Mouse (Mus musculus): ENCODE results near the gene St3gal4. TPM values are rescaled to one million over a fixed set of nuclear protein-coding genes. Genes with fewer than 3 reads are reported as not detected.
"Not testable (repeated sequence)": the region's sequence is repeated elsewhere in the genome, so short reads cannot be mapped to it uniquely, and the experiment has no call there.

The St3gal4 gene
- total and polyA plus RNA-seq, 3 experiments = 6.2 to 9.3 (median 8.8) TPM

GRCm38 (mm10) chr9:35156862-35157261 is 37.8 kb upstream of the St3gal4 start:
- in situ Hi-C loops (cut with MboI; ENCODE audit: low pct_ligation_motif_present, low pct_unique_long_range_greater_than_20kb, low sequenced_read_pairs) = no loop called here
- peaks cover 15 to 62% of the 10 kb centered on the region in 2 experiments for H3K36me3 ChIP-seq (replicated peaks in 1 of 2; ENCODE audit: control insufficient read depth in 1 of 2, insufficient read depth in 1 of 2, low read length in 1 of 2)

DNA sequence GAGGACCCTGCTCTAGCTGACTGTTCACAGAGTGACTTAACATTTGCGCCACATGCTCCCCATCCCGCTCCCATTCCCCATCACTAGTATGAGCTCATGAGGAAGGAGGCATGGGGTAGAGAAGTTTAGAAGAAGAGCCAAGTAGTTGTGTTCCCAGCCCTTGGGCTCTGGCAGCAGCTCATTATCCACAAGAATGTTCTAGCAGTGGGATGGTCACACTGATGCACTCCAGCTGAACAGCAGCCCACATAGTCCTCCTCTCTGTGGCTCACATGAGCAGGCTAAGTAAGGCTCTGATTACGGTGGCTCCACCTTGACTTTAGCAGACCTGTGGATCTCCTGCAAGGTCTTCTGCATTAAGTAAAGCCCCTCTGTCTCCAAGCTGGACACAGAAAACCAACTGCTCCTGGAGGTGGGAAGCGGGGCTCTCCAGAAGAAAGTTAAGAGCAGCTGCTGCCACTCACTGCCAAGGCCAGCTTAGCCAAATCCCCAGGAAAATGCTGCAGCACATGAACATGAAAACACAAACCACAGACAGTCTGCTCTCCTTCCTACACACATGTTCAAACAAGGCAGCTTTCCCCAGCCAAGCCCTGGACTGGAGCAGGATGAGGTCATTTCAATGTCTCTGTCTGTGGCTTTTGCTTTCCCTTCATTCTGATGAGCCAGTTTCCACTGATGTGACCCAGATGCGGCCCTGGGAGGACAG is 37.1 kb upstream of the St3gal4 start:
- DNase-seq (ENCODE audit: extremely low read depth) = no peak
- no peak overlapping the region for H3K4me2 ChIP-seq (ENCODE audit: insufficient read depth, low read depth, poor library complexity, severe bottlenecking)
- H3K4me3 ChIP-seq (replicated peaks in 1 of 3; ENCODE audit: low read depth in 2 of 3, low read length in 2 of 3, poor library complexity in 1 of 3) = no peak overlapping the region
- no peak for TF ChIP-seq MAFK (IDR thresholded peaks at IDR 0.05; ENCODE audit: insufficient replicate concordance, low read length)
- peaks cover 0 to 4% of the 10 kb centered on the region in 2 experiments; a peak in 1 of 4 replicates for H3K4me1 ChIP-seq (ENCODE audit: control insufficient read depth in 1 of 2, insufficient read depth in 2 of 2)
- no peaks in the 10 kb centered on the region for H3K9me3 ChIP-seq (replicated peaks; ENCODE audit: low read length)
- in situ Hi-C loops (cut with MboI; ENCODE audit: low pct_ligation_motif_present, low pct_unique_long_range_greater_than_20kb, low sequenced_read_pairs) = no loop called here
- no peaks in the 10 kb centered on the region for H3K27me3 ChIP-seq (replicated peaks)
- H3K36me3 ChIP-seq (replicated peaks in 1 of 2; ENCODE audit: control insufficient read depth in 1 of 2, insufficient read depth in 1 of 2, low read length in 1 of 2) = peaks cover 12 to 56% of the 10 kb centered on the region in 2 experiments
- H3K27ac ChIP-seq (ENCODE audit: insufficient read depth, low read depth) = no peak overlapping the region
- H3K9ac ChIP-seq (ENCODE audit: insufficient read depth, low read depth) = no peak overlapping the region
- dilution Hi-C loops (cut with MboI; ENCODE audit: extremely low pct_ligation_motif_present, extremely low pct_unique_long_range_greater_than_20kb, low sequenced_read_pairs) = no loop called here
- no peaks in the 10 kb centered on the region for H3K79me2 ChIP-seq (replicated peaks; ENCODE audit: control insufficient read depth, extremely low read depth, insufficient read depth, poor library complexity, severe bottlenecking)

More at GRCm38 (mm10) chr9:35156862-35157261, 37.8 kb upstream of the St3gal4 start:
- no peaks in the 10 kb centered on the region for H3K27me3 ChIP-seq (replicated peaks)
- H3K4me2 ChIP-seq (ENCODE audit: insufficient read depth, low read depth, poor library complexity, severe bottlenecking) = no peak overlapping the region
- TF ChIP-seq ELF1 (IDR thresholded peaks at IDR 0.05; ENCODE audit: low read depth, low read length) (no peak), ZC3H11A (IDR thresholded peaks at IDR 0.05; ENCODE audit: low read depth, low read length) (no peak), GABPA (IDR thresholded peaks at IDR 0.05; ENCODE audit: insufficient replicate concordance, low read depth, low read length) (no peak), TCF12 (IDR thresholded peaks at IDR 0.05; ENCODE audit: low read depth, low read length) (no peak)
- H3K4me1 ChIP-seq (ENCODE audit: control insufficient read depth in 1 of 2, insufficient read depth in 2 of 2) = peaks cover 0 to 4% of the 10 kb centered on the region in 2 experiments; a peak in 1 of 4 replicates
- DNase-seq (ENCODE audit: extremely low read depth) = no peak
- H3K27ac ChIP-seq (ENCODE audit: insufficient read depth, low read depth) = no peak overlapping the region
- no peak overlapping the region for H3K9ac ChIP-seq (ENCODE audit: insufficient read depth, low read depth)
- H3K79me2 ChIP-seq (replicated peaks; ENCODE audit: control insufficient read depth, extremely low read depth, insufficient read depth, poor library complexity, severe bottlenecking) = no peaks in the 10 kb centered on the region
- H3K4me3 ChIP-seq (replicated peaks in 1 of 3; ENCODE audit: low read depth in 2 of 3, low read length in 2 of 3, poor library complexity in 1 of 3) = no peak overlapping the region
- no peaks in the 10 kb centered on the region for H3K9me3 ChIP-seq (replicated peaks; ENCODE audit: low read length)
- dilution Hi-C loops (cut with MboI; ENCODE audit: extremely low pct_ligation_motif_present, extremely low pct_unique_long_range_greater_than_20kb, low sequenced_read_pairs) = no loop called here

- Histone ChIP-seq H3K9me3 (replicated peaks; ENCODE audit: low read length) (no peaks in the 10 kb centered on the region), H3K79me2 (replicated peaks; ENCODE audit: control insufficient read depth, extremely low read depth, insufficient read depth, poor library complexity, severe bottlenecking) (0 out of 2 replicates have a peak, but pooled peaks cover 1% of the 10 kb centered on the region), H3K27me3 (replicated peaks) (no peaks in the 10 kb centered on the region), H3K4me2 (ENCODE audit: insufficient read depth, low read depth, poor library complexity, severe bottlenecking) (no peak overlapping the region), H3K36me3 (replicated peaks in 1 of 2; ENCODE audit: control insufficient read depth in 1 of 2, insufficient read depth in 1 of 2, low read length in 1 of 2) (peaks cover 12 to 43% of the 10 kb centered on the region in 2 experiments), H3K27ac (ENCODE audit: insufficient read depth, low read depth) (no peak overlapping the region), H3K9ac (ENCODE audit: insufficient read depth, low read depth) (no peak overlapping the region), H3K4me3 (replicated peaks in 1 of 3; ENCODE audit: low read depth in 2 of 3, low read length in 2 of 3, poor library complexity in 1 of 3) (no peak overlapping the region), H3K4me1 (ENCODE audit: control insufficient read depth in 1 of 2, insufficient read depth in 2 of 2) (peaks cover 0 to 4% of the 10 kb centered on the region in 2 experiments; a peak in 1 of 4 replicates)
- TF ChIP-seq ELF1 (IDR thresholded peaks at IDR 0.05; ENCODE audit: low read depth, low read length) = no peak
- TF ChIP-seq ZC3H11A (IDR thresholded peaks at IDR 0.05; ENCODE audit: low read depth, low read length) = no peak
- TF ChIP-seq KAT2A (IDR thresholded peaks at IDR 0.05; ENCODE audit: insufficient replicate concordance, low read length) = no peak
- no peak for TF ChIP-seq BHLHE40 (IDR thresholded peaks at IDR 0.05; ENCODE audit: low read depth, low read length)
- no peak for TF ChIP-seq CHD1 (IDR thresholded peaks at IDR 0.05; ENCODE audit: low read depth, low read length)
- DNase-seq (ENCODE audit: extremely low read depth) = no peak
- in situ Hi-C loops (cut with MboI; ENCODE audit: low pct_ligation_motif_present, low pct_unique_long_range_greater_than_20kb, low sequenced_read_pairs) (no loop called here), dilution Hi-C loops (cut with MboI; ENCODE audit: extremely low pct_ligation_motif_present, extremely low pct_unique_long_range_greater_than_20kb, low sequenced_read_pairs) (no loop called here)
Observed at GRCm38 (mm10) chr9:35152923-35153322, 33.9 kb upstream of the St3gal4 start.

GRCm38 (mm10) chr9:35148822-35149221 is 29.8 kb upstream of the St3gal4 start:
- dilution Hi-C loops (cut with MboI; ENCODE audit: extremely low pct_ligation_motif_present, extremely low pct_unique_long_range_greater_than_20kb, low sequenced_read_pairs); H3K27ac ChIP-seq (ENCODE audit: insufficient read depth, low read depth); H3K4me3 ChIP-seq (replicated peaks in 1 of 3; ENCODE audit: low read depth in 2 of 3, low read length in 2 of 3, poor library complexity in 1 of 3); H3K4me2 ChIP-seq (ENCODE audit: insufficient read depth, low read depth, poor library complexity, severe bottlenecking); DNase-seq (ENCODE audit: extremely low read depth); H3K4me1 ChIP-seq (ENCODE audit: control insufficient read depth in 1 of 2, insufficient read depth in 2 of 2); H3K9me3 ChIP-seq (replicated peaks; ENCODE audit: low read length); in situ Hi-C loops (cut with MboI; ENCODE audit: low pct_ligation_motif_present, low pct_unique_long_range_greater_than_20kb, low sequenced_read_pairs); H3K9ac ChIP-seq (ENCODE audit: insufficient read depth, low read depth); H3K79me2 ChIP-seq (replicated peaks; ENCODE audit: control insufficient read depth, extremely low read depth, insufficient read depth, poor library complexity, severe bottlenecking); H3K27me3 ChIP-seq (replicated peaks): not testable (repeated sequence)
- H3K36me3 ChIP-seq (replicated peaks in 1 of 2; ENCODE audit: control insufficient read depth in 1 of 2, insufficient read depth in 1 of 2, low read length in 1 of 2) = peaks cover 0 to 31% of the 10 kb centered on the region in 2 experiments

GRCm38 (mm10) chr9:35147261-35147660 is 28.2 kb upstream of the St3gal4 start:
- DNase-seq (ENCODE audit: extremely low read depth); H3K4me2 ChIP-seq (ENCODE audit: insufficient read depth, low read depth, poor library complexity, severe bottlenecking); H3K79me2 ChIP-seq (replicated peaks; ENCODE audit: control insufficient read depth, extremely low read depth, insufficient read depth, poor library complexity, severe bottlenecking); H3K4me1 ChIP-seq (ENCODE audit: control insufficient read depth in 1 of 2, insufficient read depth in 2 of 2); H3K27me3 ChIP-seq (replicated peaks); H3K9me3 ChIP-seq (replicated peaks; ENCODE audit: low read length); in situ Hi-C loops (cut with MboI; ENCODE audit: low pct_ligation_motif_present, low pct_unique_long_range_greater_than_20kb, low sequenced_read_pairs); H3K4me3 ChIP-seq (replicated peaks in 1 of 3; ENCODE audit: low read depth in 2 of 3, low read length in 2 of 3, poor library complexity in 1 of 3); H3K9ac ChIP-seq (ENCODE audit: insufficient read depth, low read depth); dilution Hi-C loops (cut with MboI; ENCODE audit: extremely low pct_ligation_motif_present, extremely low pct_unique_long_range_greater_than_20kb, low sequenced_read_pairs); H3K27ac ChIP-seq (ENCODE audit: insufficient read depth, low read depth): not testable (repeated sequence)
- peaks cover 0 to 37% of the 10 kb centered on the region in 2 experiments for H3K36me3 ChIP-seq (replicated peaks in 1 of 2; ENCODE audit: control insufficient read depth in 1 of 2, insufficient read depth in 1 of 2, low read length in 1 of 2)
